Mouse (Mus musculus): ENCODE measurements at regions not wholly inside any gene's neighbourhood (a gene's known extent, or its start where the extent isn't known, plus 50 kb on each side); places are given as distances from the start of the nearest gene placed in this dataset.

- Histone ChIP-seq H3K36me3 (replicated peaks; ENCODE audit: control insufficient read depth, insufficient read depth, low read depth) (no peaks in the 10 kb centered on the region), H3K4me2 (ENCODE audit: low read depth) (no peak overlapping the region), H3K9ac (replicated peaks) (no peak overlapping the region), H3K4me1 (replicated peaks; ENCODE audit: control insufficient read depth in 2 of 2, insufficient read depth in 2 of 2, low read length in 1 of 2) (peaks cover 0 to 5% of the 10 kb centered on the region in 2 experiments; a peak in 1 of 4 replicates), H3K9me3 (ENCODE audit: control insufficient read depth, low read length) (no peaks in the 10 kb centered on the region), H3K27me3 (ENCODE audit: control insufficient read depth, insufficient read depth, low read length) (no peaks in the 10 kb centered on the region), H3K27ac (no peak overlapping the region), H3K4me3 (ENCODE audit: insufficient read depth in 1 of 2, low read depth in 2 of 2, low read length in 2 of 2) (no peak overlapping the region)
- WGBS (ENCODE audit: insufficient replicate concordance) = 28% methylated on average over 4 of the region's 4 CpGs
- no peak for DNase-seq (ENCODE audit: low read depth in 3 of 3, low spot score in 3 of 3)
- TF ChIP-seq CTCF (IDR thresholded peaks at IDR 0.05; ENCODE audit: low read depth) = no peak
- TF ChIP-seq EP300 (IDR thresholded peaks at IDR 0.05; ENCODE audit: low read depth) = no peak
- ATAC-seq (ENCODE audit: insufficient read depth) = no peak
Measured at GRCm38 (mm10) chr12:54264418-54264733, 60.7 kb upstream of the Egln3 start.

DNA sequence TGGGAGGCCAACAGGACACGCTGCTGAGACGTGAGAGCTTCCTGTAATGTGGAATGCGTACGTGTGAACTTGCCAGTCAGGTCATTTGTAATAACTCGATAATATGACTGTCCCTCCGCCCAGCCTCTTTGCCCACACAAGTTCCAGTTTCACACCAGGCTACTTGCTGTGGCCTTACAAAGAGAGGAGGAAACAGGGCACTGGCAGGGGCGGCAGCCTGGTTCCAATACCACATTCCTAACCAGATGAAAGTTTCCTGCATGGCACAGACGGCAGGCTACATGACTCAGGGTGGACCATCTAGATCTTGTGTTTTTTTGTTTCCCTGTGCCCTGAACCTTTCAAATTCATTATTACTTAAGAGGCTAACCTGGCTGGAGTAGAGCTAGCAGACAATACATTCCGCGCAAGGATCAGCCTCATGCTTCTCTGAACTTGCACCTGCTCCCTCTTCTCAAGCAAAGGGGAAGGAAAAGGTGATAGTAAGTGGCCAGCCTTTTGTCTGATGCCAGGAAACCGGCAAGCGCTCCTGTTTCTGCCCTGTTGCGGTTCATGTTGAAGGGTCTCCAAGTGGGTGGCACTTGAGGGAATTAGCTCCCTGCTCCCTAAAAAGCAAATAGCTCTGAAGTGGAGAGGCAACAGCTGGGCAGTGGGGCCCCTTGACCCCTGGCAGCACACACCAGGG, 60.2 kb upstream of the Egln3 start:
- H3K9ac ChIP-seq (replicated peaks) = no peak overlapping the region
- H3K4me3 ChIP-seq (ENCODE audit: insufficient read depth in 1 of 2, low read depth in 2 of 2, low read length in 2 of 2) = no peak overlapping the region
- TF ChIP-seq EP300 (IDR thresholded peaks at IDR 0.05; ENCODE audit: low read depth) (no peak), CTCF (IDR thresholded peaks at IDR 0.05; ENCODE audit: low read depth) (no peak)
- 41% methylated on average over 13 of the region's 13 CpGs for WGBS (ENCODE audit: insufficient replicate concordance)
- peaks cover 0 to 5% of the 10 kb centered on the region in 2 experiments; a peak in 1 of 4 replicates for H3K4me1 ChIP-seq (replicated peaks; ENCODE audit: control insufficient read depth in 2 of 2, insufficient read depth in 2 of 2, low read length in 1 of 2)
- ATAC-seq (ENCODE audit: insufficient read depth) = no peak
- no peaks in the 10 kb centered on the region for H3K36me3 ChIP-seq (replicated peaks; ENCODE audit: control insufficient read depth, insufficient read depth, low read depth)
- H3K27me3 ChIP-seq (ENCODE audit: control insufficient read depth, insufficient read depth, low read length) = no peaks in the 10 kb centered on the region
- H3K27ac ChIP-seq = no peak overlapping the region
- no peak overlapping the region for H3K4me2 ChIP-seq (ENCODE audit: low read depth)
- H3K9me3 ChIP-seq (ENCODE audit: control insufficient read depth, low read length) = no peaks in the 10 kb centered on the region
- no peak for DNase-seq (ENCODE audit: low read depth in 3 of 3, low spot score in 3 of 3)

DNA sequence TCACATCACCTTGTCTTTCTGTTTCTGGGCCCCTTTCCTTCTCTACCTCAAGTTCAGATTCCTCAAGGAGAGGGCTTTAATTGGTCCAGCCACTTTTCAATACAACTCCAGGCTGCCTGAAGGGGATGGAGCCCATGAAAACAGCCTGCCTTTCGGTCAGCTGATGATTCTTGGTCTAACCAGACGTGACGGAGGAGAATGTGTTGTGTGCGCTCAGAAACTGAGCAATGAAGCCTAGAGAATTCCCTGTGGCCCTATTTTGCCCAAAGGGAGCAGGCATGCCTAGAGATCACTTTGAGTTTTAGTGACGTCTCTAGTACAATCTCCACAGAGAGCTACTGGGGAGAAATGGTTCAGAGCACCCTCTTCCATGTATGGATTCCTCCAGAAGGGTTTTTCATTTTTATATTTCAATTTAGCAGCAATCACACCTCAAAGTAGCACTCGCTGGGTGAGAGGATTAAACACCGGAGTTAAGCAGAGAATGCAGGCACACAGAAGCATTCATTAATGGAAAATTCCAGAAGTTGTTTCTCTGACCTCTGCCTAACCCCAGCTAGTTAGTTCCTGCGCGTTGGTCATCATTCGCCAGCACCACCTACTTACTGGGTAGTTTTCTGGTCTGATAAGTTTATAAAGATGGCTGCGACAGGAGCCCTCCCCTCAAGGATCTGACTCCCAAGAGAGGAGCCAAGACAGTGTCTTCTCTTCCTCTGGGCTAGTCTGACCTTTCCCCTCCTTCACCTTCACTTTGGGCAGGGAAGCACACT, 58.8 kb upstream of the Egln3 start:
- Histone ChIP-seq H3K27me3 (ENCODE audit: control insufficient read depth, insufficient read depth, low read length) (no peaks in the 10 kb centered on the region), H3K9ac (replicated peaks) (no peak overlapping the region), H3K4me2 (ENCODE audit: low read depth) (no peak overlapping the region), H3K4me3 (ENCODE audit: insufficient read depth in 1 of 2, low read depth in 2 of 2, low read length in 2 of 2) (no peak overlapping the region), H3K27ac (no peak overlapping the region), H3K36me3 (replicated peaks; ENCODE audit: control insufficient read depth, insufficient read depth, low read depth) (no peaks in the 10 kb centered on the region), H3K4me1 (replicated peaks; ENCODE audit: control insufficient read depth in 2 of 2, insufficient read depth in 2 of 2, low read length in 1 of 2) (peaks cover 0 to 5% of the 10 kb centered on the region in 2 experiments; a peak in 1 of 4 replicates), H3K9me3 (ENCODE audit: control insufficient read depth, low read length) (no peaks in the 10 kb centered on the region)
- no peak for DNase-seq (ENCODE audit: low read depth in 3 of 3, low spot score in 3 of 3)
- no peak for ATAC-seq (ENCODE audit: insufficient read depth)
- WGBS (ENCODE audit: insufficient replicate concordance) = 70% methylated on average over 11 of the region's 11 CpGs
- TF ChIP-seq CTCF (IDR thresholded peaks at IDR 0.05; ENCODE audit: low read depth) = no peak
- no peak for TF ChIP-seq EP300 (IDR thresholded peaks at IDR 0.05; ENCODE audit: low read depth)

GRCm38 (mm10) chr12:54261426-54261825, 57.8 kb upstream of the Egln3 start:
- Histone ChIP-seq H3K27me3 (ENCODE audit: control insufficient read depth, insufficient read depth, low read length) (no peaks in the 10 kb centered on the region), H3K27ac (no peak overlapping the region), H3K9me3 (ENCODE audit: control insufficient read depth, low read length) (no peaks in the 10 kb centered on the region), H3K9ac (replicated peaks) (no peak overlapping the region), H3K4me3 (ENCODE audit: insufficient read depth in 1 of 2, low read depth in 2 of 2, low read length in 2 of 2) (no peak overlapping the region), H3K4me1 (replicated peaks; ENCODE audit: control insufficient read depth in 2 of 2, insufficient read depth in 2 of 2, low read length in 1 of 2) (peaks cover 0 to 5% of the 10 kb centered on the region in 2 experiments; a peak in 1 of 4 replicates), H3K4me2 (ENCODE audit: low read depth) (no peak overlapping the region), H3K36me3 (replicated peaks; ENCODE audit: control insufficient read depth, insufficient read depth, low read depth) (no peaks in the 10 kb centered on the region)
- 59% methylated on average over 5 of the region's 5 CpGs for WGBS (ENCODE audit: insufficient replicate concordance)
- TF ChIP-seq CTCF (IDR thresholded peaks at IDR 0.05; ENCODE audit: low read depth) = no peak
- TF ChIP-seq EP300 (IDR thresholded peaks at IDR 0.05; ENCODE audit: low read depth) = no peak
- no peak for ATAC-seq (ENCODE audit: insufficient read depth)
- DNase-seq (ENCODE audit: low read depth in 3 of 3, low spot score in 3 of 3) = no peak

GRCm38 (mm10) chr12:54260502-54260901, 56.8 kb upstream of the Egln3 start:
- ATAC-seq (ENCODE audit: insufficient read depth) = no peak
- Histone ChIP-seq H3K9ac (replicated peaks) (no peak overlapping the region), H3K4me3 (ENCODE audit: insufficient read depth in 1 of 2, low read depth in 2 of 2, low read length in 2 of 2) (no peak overlapping the region), H3K27me3 (ENCODE audit: control insufficient read depth, insufficient read depth, low read length) (no peaks in the 10 kb centered on the region), H3K27ac (no peak overlapping the region), H3K9me3 (ENCODE audit: control insufficient read depth, low read length) (no peaks in the 10 kb centered on the region), H3K4me1 (replicated peaks; ENCODE audit: control insufficient read depth in 2 of 2, insufficient read depth in 2 of 2, low read length in 1 of 2) (peaks cover 0 to 5% of the 10 kb centered on the region in 2 experiments; a peak in 1 of 4 replicates), H3K36me3 (replicated peaks; ENCODE audit: control insufficient read depth, insufficient read depth, low read depth) (no peaks in the 10 kb centered on the region), H3K4me2 (ENCODE audit: low read depth) (no peak overlapping the region)
- no peak for TF ChIP-seq EP300 (IDR thresholded peaks at IDR 0.05; ENCODE audit: low read depth)
- no peak for TF ChIP-seq CTCF (IDR thresholded peaks at IDR 0.05; ENCODE audit: low read depth)
- 48% methylated on average over 6 of the region's 6 CpGs for WGBS (ENCODE audit: insufficient replicate concordance)
- no peak for DNase-seq (ENCODE audit: low read depth in 3 of 3, low spot score in 3 of 3)
